Mouse (Mus musculus) neural tube, embryonic 11.5 days (tissue): ENCODE results near the gene Armh3. TPM values are rescaled to one million over a fixed set of nuclear protein-coding genes. Genes with fewer than 3 reads are reported as not detected.

Experiments
- ATAC-seq: fragments of 200-750 bp; cut with Nextera tagmentation; 2 replicates; pipeline ENCODE4 v1.8.0; 2017; ENCODE audit warnings: moderate number of reproducible peaks, mild to moderate bottlenecking, moderate TSS enrichment, moderate library complexity; ENCODE audit not compliant: insufficient read depth, low FRiP score, low TSS enrichment
- DNase-seq: peaks from one replicate; pipeline ENCODE4 v3.0.0-alpha.2; 2015; ENCODE audit warnings: low spot score
- H3K27ac ChIP-seq: fragments of 300-500 bp; sonication (generic); 2 replicates; pipeline ENCODE4 v1.5.1; 2014; ENCODE audit warnings: low read depth, mild to moderate bottlenecking, low read length
- H3K27me3 ChIP-seq: fragments of 300-500 bp; sonication (generic); 2 replicates; pipeline ENCODE4 v1.6.1; 2014; ENCODE audit warnings: mild to moderate bottlenecking, low read length, mixed read lengths; ENCODE audit not compliant: control insufficient read depth, insufficient read depth
- H3K36me3 ChIP-seq: fragments of 300-500 bp; sonication (generic); 2 replicates; pipeline ENCODE4 v1.6.1; 2014; ENCODE audit warnings: mild to moderate bottlenecking, low read length, moderate library complexity, mixed read lengths; ENCODE audit not compliant: control insufficient read depth, insufficient read depth
- H3K4me1 ChIP-seq: fragments of 300-500 bp; sonication (generic); 2 replicates; pipeline ENCODE4 v1.6.1; 2014; ENCODE audit warnings: low read length, mixed read lengths; ENCODE audit not compliant: control insufficient read depth, insufficient read depth
- H3K4me2 ChIP-seq: fragments of 300-500 bp; sonication (generic); 2 replicates; pipeline ENCODE4 v1.6.1; 2014; ENCODE audit warnings: low read depth, mild to moderate bottlenecking, moderate library complexity
- H3K4me3 ChIP-seq: fragments of 300-500 bp; sonication (generic); 2 replicates; pipeline ENCODE4 v1.5.1; 2014; ENCODE audit warnings: low read depth, low read length
- H3K9ac ChIP-seq: fragments of 300-500 bp; sonication (generic); 2 replicates; pipeline ENCODE4 v1.6.1; 2014; ENCODE audit warnings: mild to moderate bottlenecking, low read length
- H3K9me3 ChIP-seq: fragments of 300-500 bp; sonication (generic); 2 replicates; pipeline ENCODE4 v1.6.1; 2016; ENCODE audit warnings: low read length; ENCODE audit not compliant: control insufficient read depth
- WGBS: fragments of 180-500 bp; shearing (Covaris S2); extraction: QIAGEN DNeasy Blood & Tissue Kit; methylation state at CpG from one replicate; pipeline ENCODE4 v1.1.7; 2014; 5-methylcytosine and 5-hydroxymethylcytosine counted together
- polyA plus RNA-seq: library from polyadenylated mRNA; unstranded; fragments of >200 nt; fragmentation: Nextera tagmentation; extraction: Ambion mirVana; gene quantifications from 2 replicates; pipeline ENCODE4 v1.2.1, GENCODE M21; 2014

The Armh3 gene
- polyA plus RNA-seq, 1 experiment from 2014 or later = 17.9 TPM

GRCm38 (mm10) chr19:45882056-45882455 is 116.2 kb downstream of the Armh3 start:
- no peak for DNase-seq
- ATAC-seq = no peak
- Histone ChIP-seq H3K27ac (no peak overlapping the region), H3K36me3 (no peaks in the 10 kb centered on the region), H3K4me1 (no peaks in the 10 kb centered on the region), H3K4me2 (no peak overlapping the region), H3K9me3 (no peaks in the 10 kb centered on the region), H3K4me3 (no peak overlapping the region), H3K27me3 (no peaks in the 10 kb centered on the region), H3K9ac (no peak overlapping the region)
- WGBS = 43% methylated on average over 3 of the region's 3 CpGs

GRCm38 (mm10) chr19:45873320-45873719 is 125.0 kb downstream of the Armh3 start:
- no peak overlapping the region for H3K9ac ChIP-seq
- H3K4me2 ChIP-seq = no peak overlapping the region
- WGBS = 69% methylated on average over 1 of the region's 1 CpGs
- no peaks in the 10 kb centered on the region for H3K4me1 ChIP-seq
- DNase-seq (no peak), ATAC-seq (no peak)
- no peak overlapping the region for H3K4me3 ChIP-seq
- no peaks in the 10 kb centered on the region for H3K9me3 ChIP-seq
- H3K27ac ChIP-seq = no peak overlapping the region
- no peaks in the 10 kb centered on the region for H3K27me3 ChIP-seq
- no peaks in the 10 kb centered on the region for H3K36me3 ChIP-seq

- DNase-seq (no peak), ATAC-seq (no peak)
- Histone ChIP-seq H3K9ac (no peak overlapping the region), H3K4me3 (no peak overlapping the region), H3K36me3 (no peaks in the 10 kb centered on the region), H3K27me3 (no peaks in the 10 kb centered on the region), H3K4me1 (no peaks in the 10 kb centered on the region), H3K9me3 (no peaks in the 10 kb centered on the region), H3K27ac (no peak overlapping the region), H3K4me2 (no peak overlapping the region)
- WGBS = 55% methylated on average over 8 of the region's 8 CpGs
These were observed 142.9 kb downstream of the Armh3 start for GRCm38 (mm10) chr19:45855284-45855920.

GRCm38 (mm10) chr19:45854521-45854920 is 143.8 kb downstream of the Armh3 start:
- WGBS = 79% methylated on average over 7 of the region's 7 CpGs
- H3K4me1 ChIP-seq = no peaks in the 10 kb centered on the region
- no peak overlapping the region for H3K4me3 ChIP-seq
- no peaks in the 10 kb centered on the region for H3K27me3 ChIP-seq
- no peak overlapping the region for H3K27ac ChIP-seq
- no peak for DNase-seq
- H3K4me2 ChIP-seq = no peak overlapping the region
- ATAC-seq = no peak
- no peak overlapping the region for H3K9ac ChIP-seq
- no peaks in the 10 kb centered on the region for H3K36me3 ChIP-seq
- H3K9me3 ChIP-seq = no peaks in the 10 kb centered on the region

DNA sequence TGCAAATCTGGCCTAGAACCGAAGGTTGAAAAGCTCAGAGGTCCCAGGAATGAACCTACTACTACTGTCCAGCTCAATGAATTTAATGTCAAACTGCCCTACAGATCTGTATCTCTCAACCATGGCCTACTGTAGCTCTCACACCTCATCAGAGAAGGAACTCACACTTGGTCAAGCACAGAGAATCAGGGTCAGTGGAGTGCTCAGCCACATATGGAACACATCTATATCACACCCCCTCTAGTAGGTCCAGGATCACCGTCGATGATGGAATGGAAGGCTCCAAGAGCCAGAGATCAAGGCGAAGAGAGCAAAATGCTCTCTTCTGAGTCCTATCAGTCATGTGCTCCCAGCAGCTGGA is 150.6 kb downstream of the Armh3 start:
- Histone ChIP-seq H3K4me2 (no peak overlapping the region), H3K9me3 (no peaks in the 10 kb centered on the region), H3K4me1 (peaks cover 5% of the 10 kb centered on the region), H3K27me3 (no peaks in the 10 kb centered on the region), H3K36me3 (no peaks in the 10 kb centered on the region), H3K9ac (no peak overlapping the region), H3K27ac (no peak overlapping the region), H3K4me3 (no peak overlapping the region)
- WGBS = 82% methylated on average over 4 of the region's 4 CpGs
- DNase-seq (no peak), ATAC-seq (no peak)

DNA sequence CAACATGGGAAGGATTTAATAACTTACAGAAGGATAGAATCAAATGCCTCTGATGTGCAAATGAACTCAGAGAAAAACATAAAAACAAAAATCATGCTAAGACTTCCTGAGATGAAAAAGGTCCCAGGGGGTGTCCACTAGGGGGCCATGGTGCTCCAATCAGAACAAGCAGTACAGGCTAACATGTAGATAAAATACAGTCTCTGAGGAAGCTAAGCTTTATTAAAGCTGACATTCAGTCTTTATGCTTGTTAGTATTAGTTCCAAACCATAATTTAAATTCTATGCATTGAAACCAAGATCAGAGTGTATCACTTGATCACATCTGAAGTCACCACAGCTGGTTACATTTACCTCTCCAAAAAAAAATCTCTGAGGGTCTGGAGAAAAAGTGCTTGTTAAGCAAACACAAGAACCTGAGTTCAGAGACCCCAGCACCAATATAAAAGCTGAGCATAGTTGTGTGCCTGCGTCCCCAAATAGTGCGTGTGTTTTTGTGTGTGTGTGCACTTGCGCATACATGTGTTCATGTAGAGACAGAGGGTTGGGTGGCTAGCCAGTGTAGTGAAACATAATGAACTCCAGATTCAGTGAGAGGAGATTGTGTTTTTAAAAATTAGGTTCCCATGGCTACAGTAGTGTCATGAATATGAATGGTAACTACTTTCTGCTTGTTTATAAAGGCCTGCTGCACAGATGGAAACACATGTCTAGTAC is 151.1 kb downstream of the Armh3 start:
- Histone ChIP-seq H3K27me3 (no peaks in the 10 kb centered on the region), H3K4me2 (no peak overlapping the region), H3K9me3 (no peaks in the 10 kb centered on the region), H3K27ac (no peak overlapping the region), H3K36me3 (no peaks in the 10 kb centered on the region), H3K4me1 (peaks cover 5% of the 10 kb centered on the region), H3K4me3 (no peak overlapping the region), H3K9ac (no peak overlapping the region)
- 95% methylated on average over 3 of the region's 3 CpGs for WGBS
- no peak for ATAC-seq
- no peak for DNase-seq

- ATAC-seq = no peak
- Histone ChIP-seq H3K9ac (no peak overlapping the region), H3K27me3 (no peaks in the 10 kb centered on the region), H3K4me3 (no peak overlapping the region), H3K9me3 (no peaks in the 10 kb centered on the region), H3K27ac (no peak overlapping the region), H3K4me1 (peaks cover 5% of the 10 kb centered on the region), H3K4me2 (no peak overlapping the region), H3K36me3 (no peaks in the 10 kb centered on the region)
- no peak for DNase-seq
- WGBS = 55% methylated on average over 3 of the region's 3 CpGs
These were observed 154.1 kb downstream of the Armh3 start for GRCm38 (mm10) chr19:45844209-45844608.

- no peak overlapping the region for H3K27ac ChIP-seq
- no peaks in the 10 kb centered on the region for H3K9me3 ChIP-seq
- no peaks in the 10 kb centered on the region for H3K36me3 ChIP-seq
- H3K9ac ChIP-seq = no peak overlapping the region
- H3K27me3 ChIP-seq = no peaks in the 10 kb centered on the region
- H3K4me3 ChIP-seq = no peak overlapping the region
- DNase-seq (no peak), ATAC-seq (no peak)
- 50% methylated on average over 10 of the region's 10 CpGs for WGBS
- no peak overlapping the region for H3K4me2 ChIP-seq
- H3K4me1 ChIP-seq = peaks cover 5% of the 10 kb centered on the region
These were observed 154.9 kb downstream of the Armh3 start for GRCm38 (mm10) chr19:45843424-45843823.
